Mouse (Mus musculus) hematopoietic stem cell, adult 5-6 weeks (primary cell): ENCODE measurements around the gene Stard13. TPM values are rescaled to one million over a fixed set of nuclear protein-coding genes. Genes with fewer than 3 reads are reported as not detected.

ENCODE experiments used
- ATAC-seq, 2 experiments: fragments of 125-278 bp in 1 of 2; replicated peaks in 1 of 2; 2 replicates each; pipeline ENCODE4 v1.8.0; 2016 to 2017; ENCODE audit warnings: inconsistent platforms in 2 of 2, mild to moderate bottlenecking in 2 of 2, moderate number of reproducible peaks in 2 of 2, low read depth in 1 of 2, moderate TSS enrichment in 1 of 2; ENCODE audit not compliant: low FRiP score in 2 of 2, poor library complexity in 2 of 2, severe bottlenecking in 2 of 2, insufficient read depth in 1 of 2, low TSS enrichment in 1 of 2
- total RNA-seq: library from RNA; stranded (forward); fragments of 172-1452, 232-1000 nt; gene quantifications from 2 replicates; pipeline ENCODE4 v1.2.3, GENCODE M21; 2017

Stard13 gene
- total RNA-seq, 1 experiment from 2014 or later = 0.30 TPM

GRCm38 (mm10) chr5:151026069-151026468, 207.6 kb downstream of the Stard13 start:
- ATAC-seq = no peak; a peak in 1 of 4 replicates

- ATAC-seq = no peak
These were observed 209.2 kb downstream of the Stard13 start for GRCm38 (mm10) chr5:151024483-151024882.

GRCm38 (mm10) chr5:151023461-151023860, 210.2 kb downstream of the Stard13 start:
- no peak for ATAC-seq

- no peak for ATAC-seq
These were observed 210.7 kb downstream of the Stard13 start for GRCm38 (mm10) chr5:151022939-151023338.

- ATAC-seq = no peak
These were observed 211.6 kb downstream of the Stard13 start for GRCm38 (mm10) chr5:151022026-151022425.

GRCm38 (mm10) chr5:151020831-151021230, 212.8 kb downstream of the Stard13 start:
- no peak for ATAC-seq

GRCm38 (mm10) chr5:151020031-151020820, 213.4 kb downstream of the Stard13 start:
- ATAC-seq = no peak

- no peak for ATAC-seq
These were observed 214.7 kb downstream of the Stard13 start for GRCm38 (mm10) chr5:151018959-151019358.

- ATAC-seq = no peak
These were observed 215.2 kb downstream of the Stard13 start for GRCm38 (mm10) chr5:151018450-151018849.

GRCm38 (mm10) chr5:151004216-151004755, 229.3 kb downstream of the Stard13 start:
- no peak for ATAC-seq

GRCm38 (mm10) chr5:151002051-151002450, 231.6 kb downstream of the Stard13 start:
- no peak for ATAC-seq

- ATAC-seq = no peak
These were observed 232.5 kb downstream of the Stard13 start for GRCm38 (mm10) chr5:151001111-151001510.

GRCm38 (mm10) chr5:150996586-150996985, 237.1 kb downstream of the Stard13 start:
- ATAC-seq = no peak

- ATAC-seq = no peak
These were observed 239.5 kb downstream of the Stard13 start for GRCm38 (mm10) chr5:150994096-150994495.

Other genes starting within 250 kb of the Stard13 start
- gene Gm42906, start 194.3 kb upstream of the Stard13 start, total RNA-seq = not detected in 2 replicates